Mouse (Mus musculus) forebrain, embryonic 16.5 days (tissue): ENCODE data around the gene Myt1l. TPM values are rescaled to one million over a fixed set of nuclear protein-coding genes. Genes with fewer than 3 reads are reported as not detected.
A peak's percentile ranks its signal among the peaks of the same experiment; 100 is the strongest.

Experiments
- ATAC-seq: fragments of 200-750 bp; cut with Nextera tagmentation; 2 replicates; pipeline ENCODE4 v1.8.0; 2017; ENCODE audit warnings: mild to moderate bottlenecking, moderate library complexity
- H3K27ac ChIP-seq: fragments of 300-500 bp; sonication (generic); 2 replicates; pipeline ENCODE4 v1.5.1; 2014; ENCODE audit warnings: low read length, control low read depth
- H3K27me3 ChIP-seq: fragments of 300-500 bp; sonication (generic); replicated peaks from 2 replicates; pipeline ENCODE4 v1.6.1; 2014; ENCODE audit warnings: low read length; ENCODE audit not compliant: control insufficient read depth, insufficient read depth
- H3K36me3 ChIP-seq: fragments of 300-500 bp; sonication (generic); 2 replicates; pipeline ENCODE4 v1.6.1; 2014; ENCODE audit not compliant: control insufficient read depth, insufficient read depth
- H3K4me1 ChIP-seq: fragments of 300-500 bp; sonication (generic); replicated peaks from 2 replicates; pipeline ENCODE4 v1.6.1; 2014; ENCODE audit warnings: low read length; ENCODE audit not compliant: control insufficient read depth, insufficient read depth
- H3K4me2 ChIP-seq: fragments of 300-500 bp; sonication (generic); 2 replicates; pipeline ENCODE4 v1.6.1; 2014; ENCODE audit warnings: mild to moderate bottlenecking, low read length, control low read depth
- H3K4me3 ChIP-seq: fragments of 300-500 bp; sonication (generic); replicated peaks from 2 replicates; pipeline ENCODE4 v1.5.1; 2014; ENCODE audit warnings: mild to moderate bottlenecking, low read length, control low read depth
- H3K9ac ChIP-seq: fragments of 300-500 bp; sonication (generic); replicated peaks from 2 replicates; pipeline ENCODE4 v1.6.1; 2014; ENCODE audit warnings: low read depth, low read length, control low read depth
- H3K9me3 ChIP-seq: fragments of 300-500 bp; sonication (generic); 2 replicates; pipeline ENCODE4 v1.6.1; 2016; ENCODE audit warnings: low read length; ENCODE audit not compliant: control insufficient read depth
- WGBS: fragments of 180-500 bp; shearing (Covaris S2); extraction: QIAGEN DNeasy Blood & Tissue Kit; methylation state at CpG from one replicate; pipeline ENCODE4 v1.1.7; 2014; 5-methylcytosine and 5-hydroxymethylcytosine counted together
- polyA plus RNA-seq: library from polyadenylated mRNA; unstranded; fragments of >200 nt; fragmentation: Nextera tagmentation; extraction: Ambion mirVana; gene quantifications from 2 replicates; pipeline ENCODE4 v1.2.1, GENCODE M21; 2015

Gene Myt1l
- polyA plus RNA-seq, 1 experiment from 2014 or later, result 316 TPM

DNA sequence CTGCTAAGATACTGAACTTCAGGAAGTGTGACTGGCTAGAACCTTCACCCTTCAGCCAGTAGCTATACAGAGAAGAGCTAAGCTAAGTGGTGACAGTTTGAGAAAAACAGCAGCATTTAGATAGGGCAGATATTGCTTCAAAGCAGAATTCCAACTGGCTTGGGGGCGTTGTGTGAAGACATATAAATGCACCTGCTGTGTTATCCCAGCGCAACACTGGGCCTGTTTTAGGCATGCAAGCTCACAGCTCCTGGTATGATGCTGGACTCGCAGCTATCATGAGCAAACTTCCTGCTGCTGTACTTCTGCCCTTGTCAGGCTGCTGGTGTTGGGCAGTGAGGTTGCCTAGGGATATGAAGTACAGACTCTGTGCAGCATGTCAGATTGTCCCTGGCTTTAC, 180.0 kb downstream of the Myt1l start:
- ATAC-seq, result no peak
- H3K9me3 ChIP-seq, result no peaks in the 10 kb centered on the region
- H3K4me2 ChIP-seq, result no peak overlapping the region
- H3K4me1 ChIP-seq, result peaks cover 7% of the 10 kb centered on the region
- no peak overlapping the region for H3K9ac ChIP-seq
- no peaks in the 10 kb centered on the region for H3K36me3 ChIP-seq
- no peak overlapping the region for H3K4me3 ChIP-seq
- no peaks in the 10 kb centered on the region for H3K27me3 ChIP-seq
- no peak overlapping the region for H3K27ac ChIP-seq
- WGBS, result 85% methylated on average over 3 of the region's 3 CpGs

DNA sequence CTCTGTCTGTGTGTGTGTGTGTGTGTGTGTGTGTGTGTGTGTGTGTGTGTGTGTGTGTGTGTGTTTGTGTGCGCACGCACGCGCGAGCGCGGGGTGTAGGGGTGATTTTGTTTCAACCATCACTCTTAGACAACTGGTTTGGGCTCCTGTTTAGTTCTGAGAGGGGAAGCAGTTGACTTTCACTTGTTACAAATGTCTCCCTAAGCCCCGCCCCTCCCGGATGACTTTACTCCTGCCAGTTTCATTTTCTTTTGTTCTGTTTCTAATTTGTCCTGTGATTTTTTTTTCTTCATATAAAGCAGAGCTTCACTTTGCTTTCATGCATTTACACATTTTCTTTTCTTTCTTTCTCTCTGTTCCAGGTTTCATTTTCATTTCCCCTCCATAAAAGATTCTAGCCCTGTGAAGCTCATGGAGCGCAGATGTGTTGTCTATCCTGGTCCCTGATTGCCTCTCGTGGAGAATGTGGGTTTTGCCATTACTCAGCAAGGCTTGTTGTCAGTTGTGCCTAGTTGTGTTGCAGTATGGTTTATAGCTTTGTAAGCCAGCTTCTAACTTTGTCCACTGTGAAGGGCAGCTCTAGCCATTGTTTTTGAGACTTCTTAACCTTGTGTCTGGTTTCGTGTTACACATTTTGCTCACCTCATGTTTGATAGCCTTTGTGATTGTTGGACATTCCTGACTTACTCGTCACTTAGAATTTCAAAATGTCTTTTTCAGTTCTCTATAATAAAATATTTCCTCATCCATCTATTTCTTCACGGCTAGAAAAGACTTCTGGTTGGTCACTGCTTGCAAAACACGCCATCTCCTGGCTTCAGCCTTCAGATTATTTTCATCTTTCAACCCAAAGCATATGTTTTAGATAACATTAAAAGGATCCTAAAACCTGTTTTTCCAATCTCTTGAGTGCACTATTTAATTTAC, 184.9 kb downstream of the Myt1l start:
- no peak overlapping the region for H3K4me3 ChIP-seq
- no peak overlapping the region for H3K27ac ChIP-seq
- H3K4me2 ChIP-seq, result no peak overlapping the region
- H3K4me1 ChIP-seq, result peaks cover 4% of the 10 kb centered on the region
- H3K27me3 ChIP-seq, result no peaks in the 10 kb centered on the region
- H3K9me3 ChIP-seq, result no peaks in the 10 kb centered on the region
- ATAC-seq, result no peak
- H3K36me3 ChIP-seq, result no peaks in the 10 kb centered on the region
- no peak overlapping the region for H3K9ac ChIP-seq
- 88% methylated on average over 15 of the region's 15 CpGs for WGBS

GRCm38 (mm10) chr12:29723722-29724338, 195.6 kb downstream of the Myt1l start:
- Histone ChIP-seq H3K4me3 (no peak overlapping the region), H3K27ac (peak overlapping the region; percentile 89), H3K9me3 (no peaks in the 10 kb centered on the region)

GRCm38 (mm10) chr12:29728294-29728693, 200.1 kb downstream of the Myt1l start:
- no peak overlapping the region for H3K27ac ChIP-seq
- H3K36me3 ChIP-seq, result no peaks in the 10 kb centered on the region
- H3K4me3 ChIP-seq, result no peak overlapping the region
- no peaks in the 10 kb centered on the region for H3K27me3 ChIP-seq
- no peaks in the 10 kb centered on the region for H3K9me3 ChIP-seq
- peaks cover 20% of the 10 kb centered on the region for H3K4me1 ChIP-seq
- ATAC-seq, result no peak
- H3K9ac ChIP-seq, result no peak overlapping the region
- H3K4me2 ChIP-seq, result no peak overlapping the region
- WGBS, result 43% methylated on average over 2 of the region's 2 CpGs

More at GRCm38 (mm10) chr12:29723722-29724338, 195.6 kb downstream of the Myt1l start:
- peak; percentile 88 for ATAC-seq
- H3K4me1 ChIP-seq, result peaks cover 23% of the 10 kb centered on the region
- H3K9ac ChIP-seq, result no peak overlapping the region
- no peaks in the 10 kb centered on the region for H3K27me3 ChIP-seq
- peak overlapping the region; percentile 27; the same call in 1 of the 2 replicates for H3K4me2 ChIP-seq
- no peaks in the 10 kb centered on the region for H3K36me3 ChIP-seq
- 36% methylated on average over 17 of the region's 17 CpGs for WGBS

DNA sequence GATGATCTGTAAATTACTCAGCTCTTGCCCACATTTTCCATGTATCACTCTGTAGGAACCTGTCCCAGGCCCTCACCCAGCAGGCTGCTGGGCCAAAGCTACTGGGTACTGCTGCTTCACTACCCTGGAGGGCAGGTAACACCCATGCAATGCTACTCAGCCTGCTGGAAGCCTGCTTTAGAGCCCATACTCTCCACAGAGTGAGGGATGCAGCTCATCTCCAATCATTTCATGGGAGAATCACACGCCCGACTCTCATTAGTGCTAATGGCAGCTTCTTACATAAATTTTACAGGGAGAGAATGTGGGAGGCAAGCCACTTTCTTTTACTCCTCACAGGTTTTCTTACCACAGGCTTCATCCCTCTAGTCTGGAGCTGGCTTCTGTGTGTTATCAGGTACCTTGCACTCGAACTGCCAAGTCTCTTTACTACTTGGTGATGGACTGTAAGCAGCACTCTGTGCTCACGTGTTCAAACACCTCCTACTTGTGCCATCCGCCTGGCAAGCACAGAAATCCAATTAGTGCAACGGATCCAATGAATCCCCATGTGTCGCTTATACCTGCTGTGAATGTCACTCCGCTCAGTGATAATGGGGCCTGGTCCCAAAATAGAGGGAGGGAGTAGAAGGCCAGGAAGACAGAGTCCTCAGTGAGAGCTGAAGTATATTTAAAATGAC, 212.3 kb downstream of the Myt1l start:
- WGBS, result 34% methylated on average over 8 of the region's 8 CpGs
- peak; percentile 71 for ATAC-seq

GRCm38 (mm10) chr12:29741181-29741580, 213.0 kb downstream of the Myt1l start:
- H3K27ac ChIP-seq, result peak overlapping the region; percentile 78

More for the DNA sequence above, 212.3 kb downstream of the Myt1l start:
- peaks cover 20% of the 10 kb centered on the region for H3K4me1 ChIP-seq
- no peaks in the 10 kb centered on the region for H3K27me3 ChIP-seq
- H3K4me2 ChIP-seq, result no peak overlapping the region
- H3K9ac ChIP-seq, result no peak overlapping the region
- peak overlapping the region; percentile 78 for H3K27ac ChIP-seq
- no peaks in the 10 kb centered on the region for H3K36me3 ChIP-seq
- no peak overlapping the region for H3K4me3 ChIP-seq
- H3K9me3 ChIP-seq, result no peaks in the 10 kb centered on the region

DNA sequence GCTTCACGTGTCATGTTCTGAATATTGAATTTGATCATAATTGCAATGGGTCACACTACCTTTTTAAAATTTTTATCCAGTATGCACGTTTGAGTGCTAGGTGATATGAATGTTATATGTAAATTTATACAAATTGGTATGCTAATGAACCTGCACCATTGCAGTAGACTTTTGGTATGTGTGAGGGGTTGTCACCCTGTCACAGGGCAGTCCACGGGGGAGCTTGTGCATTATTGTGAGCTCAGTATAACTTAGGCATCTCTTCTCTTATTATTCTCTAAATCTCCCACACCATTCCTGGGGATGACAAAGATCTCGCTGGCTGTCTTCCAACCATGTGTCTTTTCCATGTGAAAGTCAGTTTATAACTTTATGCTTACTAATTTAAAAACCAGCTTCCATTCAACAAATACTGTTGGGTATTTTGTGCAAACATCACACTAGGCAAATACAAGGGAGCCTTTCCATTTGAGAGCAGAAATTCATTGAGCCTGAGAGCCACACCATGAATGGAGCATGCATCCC, 222.5 kb downstream of the Myt1l start:
- ATAC-seq, result peak; percentile 67
- Histone ChIP-seq H3K36me3 (no peaks in the 10 kb centered on the region), H3K9ac (no peak overlapping the region), H3K27me3 (no peaks in the 10 kb centered on the region), H3K4me1 (peaks cover 25% of the 10 kb centered on the region), H3K27ac (peak overlapping the region; percentile 1), H3K4me2 (no peak overlapping the region), H3K9me3 (no peaks in the 10 kb centered on the region), H3K4me3 (no peak overlapping the region)
- whole genome bisulfite sequencing, result 48% methylated on average over 4 of the region's 4 CpGs

More at GRCm38 (mm10) chr12:29741181-29741580, 213.0 kb downstream of the Myt1l start:
- Histone ChIP-seq H3K4me3 (no peak overlapping the region), H3K36me3 (no peaks in the 10 kb centered on the region), H3K9ac (no peak overlapping the region), H3K4me1 (peaks cover 20% of the 10 kb centered on the region), H3K9me3 (no peaks in the 10 kb centered on the region), H3K27me3 (no peaks in the 10 kb centered on the region), H3K4me2 (no peak overlapping the region)
- 61% methylated on average over 6 of the region's 6 CpGs for WGBS
- no peak for ATAC-seq

DNA sequence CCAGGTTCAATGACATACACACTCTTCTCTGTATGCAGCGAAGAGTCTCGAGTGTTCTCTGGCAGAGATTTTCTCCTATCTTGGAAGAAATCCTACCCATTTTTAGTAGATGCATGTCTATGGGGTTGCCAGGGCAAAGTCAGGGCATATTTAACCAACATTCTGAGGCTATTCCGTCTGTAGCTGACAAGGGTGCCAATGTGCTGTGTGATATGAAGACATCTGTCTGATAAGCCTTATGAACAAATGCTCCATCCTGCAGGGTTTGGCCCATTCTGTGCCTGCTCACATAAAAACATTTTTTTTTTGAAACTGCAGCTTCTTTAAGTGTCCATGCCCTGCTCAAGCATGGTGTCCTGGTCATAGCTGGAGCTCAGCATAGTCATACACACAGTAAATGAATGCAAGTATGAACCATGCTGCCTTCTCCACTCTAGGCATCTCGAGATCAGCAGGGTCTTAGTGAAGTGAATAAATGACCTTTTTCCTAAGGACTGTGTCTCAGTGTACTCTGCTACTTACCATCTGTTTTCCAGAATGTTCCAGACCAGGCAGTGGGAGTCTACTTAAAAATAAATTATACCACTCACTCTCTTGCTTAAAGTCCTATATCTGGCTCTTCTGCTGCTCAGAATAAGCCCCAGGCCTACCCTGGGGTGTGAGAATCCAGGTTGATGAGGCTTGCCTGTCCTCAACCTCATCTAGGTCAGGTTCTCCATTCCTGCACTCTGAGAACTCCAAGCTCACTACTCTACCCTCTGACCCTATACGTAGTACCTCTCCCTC, 227.1 kb downstream of the Myt1l start:
- no peaks in the 10 kb centered on the region for H3K9me3 ChIP-seq
- H3K27ac ChIP-seq, result peak overlapping the region; percentile 44
- no peaks in the 10 kb centered on the region for H3K27me3 ChIP-seq
- no peaks in the 10 kb centered on the region for H3K36me3 ChIP-seq
- 66% methylated on average over 5 of the region's 5 CpGs for WGBS
- H3K4me3 ChIP-seq, result no peak overlapping the region
- H3K4me1 ChIP-seq, result peaks cover 18% of the 10 kb centered on the region
- no peak for ATAC-seq
- no peak overlapping the region for H3K9ac ChIP-seq
- no peak overlapping the region for H3K4me2 ChIP-seq
